Mouse (Mus musculus) hindlimb bud, embryonic 11.5 days (tissue): Measurements from ENCODE around the gene Tfdp1.
A peak's percentile ranks its signal among the peaks of the same experiment; 100 is the strongest.
"Not testable (repeated sequence)": the region's sequence is repeated elsewhere in the genome, so short reads cannot be mapped to it uniquely, and the experiment has no call there.

Source experiments
- DNase-seq: peaks from one replicate; pipeline ENCODE4 v3.0.0-alpha.2; 2012; ENCODE audit warnings: low read depth, low spot score; ENCODE audit errors: extremely low spot score

Gene Tfdp1

DNA sequence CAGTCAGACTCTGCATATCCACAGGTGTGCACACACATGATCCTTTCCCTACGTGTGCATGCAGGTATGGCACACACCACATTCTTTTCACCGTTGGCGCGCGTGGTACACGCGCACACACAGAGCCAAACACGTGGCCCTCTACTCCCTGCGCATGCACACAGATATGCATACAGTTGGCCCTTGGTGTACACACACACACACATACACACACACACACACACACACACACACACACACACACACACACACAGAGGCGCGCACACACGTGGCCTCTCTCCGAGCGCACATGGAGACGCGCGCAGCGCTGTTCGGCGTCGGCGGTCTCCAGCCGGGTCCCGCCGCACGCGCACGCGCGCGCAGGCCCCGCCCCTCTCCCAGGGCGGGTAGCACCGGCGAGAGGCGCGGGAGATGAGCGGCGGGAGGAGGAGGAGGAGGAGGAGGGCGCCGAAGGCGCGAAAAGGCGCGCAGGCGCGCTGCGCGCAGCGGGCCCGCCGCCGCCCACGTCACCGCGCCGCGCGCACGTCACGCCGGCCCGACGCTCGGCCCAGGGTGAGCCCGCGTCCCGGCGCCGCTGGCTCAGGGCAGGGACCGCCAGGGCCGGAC lies at the start of gene Tfdp1:
Tfdp1 (plus strand) TSS at position 497 of the 606 bp plus-strand sequence.
- DNase-seq = peak; percentile 42

DNA sequence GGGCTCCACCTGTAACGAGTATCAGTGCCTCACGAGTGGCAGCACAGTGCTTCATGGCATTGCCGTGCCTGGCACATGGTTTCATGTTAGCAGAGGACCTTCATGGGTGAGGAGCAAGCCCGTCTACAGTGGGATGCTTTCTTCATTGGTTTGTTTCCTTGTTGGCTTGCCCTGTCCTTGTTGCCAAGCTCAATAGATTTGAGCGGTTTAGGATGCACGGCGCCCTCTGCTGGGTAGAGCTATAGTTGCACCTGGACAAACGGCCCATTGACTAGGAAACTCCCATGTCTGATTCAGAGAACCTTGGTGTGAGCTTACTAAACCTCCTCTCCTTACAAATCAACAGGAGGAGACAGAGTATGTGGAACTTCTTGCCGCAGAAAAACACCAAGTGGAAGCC lies 46.2 kb upstream of the Tfdp1 start:
- DNase-seq = peak; percentile 57

GRCm38 (mm10) chr8:13293677-13294470 lies 44.7 kb upstream of the Tfdp1 start:
- no peak for DNase-seq

- no peak for DNase-seq
These were observed 39.0 kb upstream of the Tfdp1 start for GRCm38 (mm10) chr8:13299571-13299970.

- DNase-seq = no peak
These were observed 37.5 kb upstream of the Tfdp1 start for GRCm38 (mm10) chr8:13301036-13301435.

GRCm38 (mm10) chr8:13305459-13305858 lies 33.1 kb upstream of the Tfdp1 start:
- no peak for DNase-seq

DNA sequence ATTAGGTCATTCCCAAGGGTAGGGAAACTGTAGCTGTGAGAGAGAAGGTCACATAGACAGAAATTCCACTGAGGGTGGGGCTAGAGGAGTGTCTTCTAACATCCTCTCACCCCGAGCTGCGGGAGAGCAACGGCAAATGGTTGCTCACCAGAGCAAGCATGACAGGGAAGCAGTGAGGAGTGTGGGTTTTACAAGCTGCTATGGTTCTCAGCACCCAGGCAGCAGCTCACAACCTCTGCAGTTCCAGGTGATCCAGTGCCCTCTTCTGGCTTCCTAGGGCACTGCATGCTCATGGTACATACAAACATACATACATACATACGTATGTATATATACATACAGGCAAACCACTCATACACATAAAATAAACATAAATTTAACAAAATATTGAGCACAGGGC lies 32.7 kb upstream of the Tfdp1 start:
- no peak for DNase-seq

DNA sequence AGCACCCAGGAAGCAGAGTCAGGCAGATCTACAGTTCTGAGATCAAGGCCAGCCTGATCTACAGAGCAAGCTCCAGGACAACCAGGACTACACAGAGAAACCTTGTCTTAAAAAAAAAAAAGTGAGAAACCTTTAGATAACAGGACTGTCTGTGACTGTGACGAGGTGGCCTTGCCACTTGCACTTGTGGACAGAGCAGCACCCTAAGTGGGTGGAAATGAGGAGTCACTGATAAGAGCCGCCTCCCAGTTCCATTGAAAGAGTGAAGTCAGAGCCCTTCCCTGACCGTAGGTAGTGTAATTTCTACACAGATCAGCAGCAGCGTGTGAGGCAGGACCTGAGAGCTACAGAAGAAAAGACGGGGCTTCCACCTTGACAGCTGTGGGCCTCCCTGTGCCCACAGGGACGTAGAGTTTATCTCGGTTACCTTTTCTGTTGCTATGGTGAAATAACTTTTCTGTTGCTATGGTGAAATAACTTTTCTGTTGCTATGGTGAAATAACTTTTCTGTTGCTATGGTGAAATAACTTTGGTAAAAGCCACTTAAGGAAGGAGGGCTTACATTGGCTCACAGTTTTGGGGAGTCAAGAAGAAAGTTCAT lies 32.1 kb upstream of the Tfdp1 start:
- no peak for DNase-seq

DNA sequence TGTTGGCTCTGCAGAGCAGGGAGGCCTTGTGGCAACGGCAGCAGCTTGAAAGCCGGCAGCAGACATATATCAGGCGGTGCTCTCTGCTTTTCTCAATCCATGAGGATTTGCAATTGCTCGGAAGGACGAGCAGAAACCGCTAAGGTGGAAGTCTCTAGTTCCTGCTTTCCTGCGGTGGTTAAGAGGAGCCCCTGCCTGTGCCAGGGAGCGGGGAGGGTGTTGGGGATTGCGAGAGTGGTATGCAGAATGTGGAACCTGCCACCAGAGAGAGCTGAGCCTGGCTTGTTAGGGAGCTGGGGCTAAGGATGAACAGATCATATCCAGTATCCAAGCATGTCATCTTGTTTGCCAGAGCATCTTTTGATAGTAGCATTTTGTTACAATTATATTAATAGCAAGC lies 31.6 kb upstream of the Tfdp1 start:
- DNase-seq = no peak

DNA sequence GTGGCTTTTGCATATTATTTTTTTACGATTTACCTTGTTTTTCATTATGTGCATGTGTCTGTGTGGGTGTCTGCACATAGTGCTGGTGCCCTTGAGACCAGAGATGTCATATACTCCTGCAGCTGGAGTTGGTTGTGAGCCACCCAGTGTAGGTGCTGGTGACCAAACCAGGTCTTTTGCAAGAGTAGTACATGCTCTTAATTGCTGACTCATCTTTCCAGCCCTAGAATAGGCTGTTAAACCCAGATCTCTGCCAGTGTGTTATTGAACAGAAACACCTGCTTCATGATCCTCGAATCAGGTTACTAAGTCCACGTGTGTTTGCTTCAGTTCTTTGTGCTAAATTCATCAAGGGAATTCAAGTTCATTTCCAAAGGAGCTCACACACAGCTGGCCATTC lies 23.6 kb upstream of the Tfdp1 start:
- DNase-seq = no peak

GRCm38 (mm10) chr8:13316671-13317070 lies 21.9 kb upstream of the Tfdp1 start:
- DNase-seq = no peak

GRCm38 (mm10) chr8:13326598-13326997 lies 12.0 kb upstream of the Tfdp1 start:
- no peak for DNase-seq

GRCm38 (mm10) chr8:13334671-13335070 lies 3.9 kb upstream of the Tfdp1 start:
- no peak for DNase-seq

DNA sequence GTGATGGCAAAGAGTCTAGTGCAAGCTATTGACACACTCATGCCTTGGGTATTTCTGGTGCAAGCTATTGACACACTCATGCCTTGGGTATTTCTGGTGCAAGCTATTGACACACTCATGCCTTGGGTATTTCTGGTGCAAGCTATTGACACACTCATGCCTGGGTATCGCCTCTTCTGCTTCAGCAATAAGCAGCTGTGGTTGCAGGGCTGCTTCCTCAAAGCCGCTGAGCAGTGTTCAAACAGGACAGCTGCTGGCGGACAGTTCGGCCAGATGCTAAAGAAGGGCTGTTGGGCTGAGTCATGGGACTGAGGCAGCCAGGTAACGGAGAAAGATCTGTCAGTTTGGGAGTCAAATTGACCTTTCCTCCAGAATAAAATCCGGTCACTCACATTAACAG lies 1.3 kb upstream of the Tfdp1 start:
- DNase-seq = not testable (repeated sequence)

DNA sequence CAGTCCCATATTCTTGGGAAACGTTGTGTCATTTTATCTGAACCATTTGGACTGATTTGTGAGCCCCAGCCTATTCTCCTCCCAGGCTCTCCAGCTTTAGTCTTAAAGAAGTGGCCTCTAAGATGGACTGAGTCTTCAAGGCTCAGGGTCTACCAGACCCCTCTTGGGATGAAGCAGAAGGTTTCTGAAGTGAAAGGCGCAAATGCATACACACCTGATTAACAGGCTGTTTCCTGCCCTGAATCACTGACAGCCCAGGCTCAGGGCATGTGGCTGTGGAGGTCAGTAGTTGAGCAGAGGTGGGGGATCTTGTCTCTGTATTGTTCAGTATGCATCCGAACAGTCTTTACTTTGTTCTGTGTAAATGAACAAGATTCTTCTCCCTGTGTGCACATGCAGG lies 873 bp upstream of the Tfdp1 start:
- no peak for DNase-seq

GRCm38 (mm10) chr8:13338901-13339645 lies 522 bp downstream of the Tfdp1 start:
- no peak for DNase-seq

DNA sequence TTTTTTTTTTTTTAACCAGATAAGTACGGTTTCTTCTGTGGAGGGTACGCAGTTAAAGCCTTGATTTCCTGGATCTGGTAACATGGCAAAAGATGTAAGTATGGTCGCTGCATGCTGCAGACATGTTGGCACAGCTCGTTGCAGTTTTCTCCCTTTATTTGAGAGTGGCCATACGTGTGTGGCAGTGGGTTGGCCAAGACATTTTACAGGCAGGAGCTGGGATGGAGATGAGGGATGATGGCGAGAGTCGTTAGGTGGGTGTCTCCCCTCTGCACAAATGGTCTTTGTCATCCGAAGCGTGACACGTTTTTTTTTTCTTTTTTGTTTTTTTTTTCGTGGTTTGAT lies 1.1 kb downstream of the Tfdp1 start:
- no peak for DNase-seq

GRCm38 (mm10) chr8:13340650-13341049 lies 2.1 kb downstream of the Tfdp1 start:
- DNase-seq = no peak

DNA sequence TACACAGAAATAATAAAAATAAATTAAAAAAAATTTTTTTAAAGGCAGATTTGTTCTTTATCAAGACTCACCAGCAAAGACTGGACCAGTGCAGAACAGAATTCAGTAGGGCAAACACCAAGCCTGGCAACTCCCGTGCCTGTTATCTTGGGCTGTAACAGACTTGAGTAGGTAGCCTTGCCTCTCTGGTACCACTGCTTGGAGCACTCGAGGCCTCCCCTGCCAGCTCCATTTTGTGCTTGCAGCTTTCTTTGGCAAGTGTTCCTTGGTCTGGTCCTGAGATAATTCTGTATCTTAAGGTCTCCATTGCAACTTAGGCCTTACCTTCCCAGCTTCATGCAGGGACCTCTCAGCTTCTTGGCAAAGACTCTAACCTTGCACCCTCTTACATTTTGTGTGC lies 3.8 kb downstream of the Tfdp1 start:
- no peak for DNase-seq

- no peak for DNase-seq
These were observed 4.6 kb downstream of the Tfdp1 start for GRCm38 (mm10) chr8:13343134-13343533.

DNA sequence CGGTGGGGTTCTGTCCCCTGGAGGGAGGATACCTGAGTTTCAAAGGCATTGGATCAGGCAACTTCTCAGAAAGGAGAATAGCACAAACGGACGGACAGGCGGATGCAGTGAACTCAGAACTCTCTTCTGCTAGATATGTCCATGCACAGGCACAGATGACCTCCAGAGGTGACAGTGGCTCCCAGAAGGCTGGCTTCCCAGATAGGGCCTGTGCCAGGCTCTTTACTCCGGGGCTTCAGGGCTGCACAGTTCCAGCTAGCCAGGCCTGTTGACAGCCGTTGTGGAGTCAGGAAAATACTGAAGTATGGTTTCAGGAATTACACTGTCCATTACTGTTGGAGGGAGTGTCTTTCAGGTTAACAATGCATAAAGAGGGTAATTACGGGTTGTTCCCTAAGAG lies 11.5 kb downstream of the Tfdp1 start:
- no peak for DNase-seq

- no peak for DNase-seq
These were observed 13.0 kb downstream of the Tfdp1 start for GRCm38 (mm10) chr8:13351593-13351992.
